Mouse (Mus musculus) lung, adult 18-20 months (tissue): Measurements from ENCODE around the gene Espnl.

Experiments used
- DNase-seq, 2 experiments: peaks; one replicate each; pipeline ENCODE4 v3.0.0; 2022; ENCODE audit warnings: mixed read lengths in 2 of 2

Espnl gene

DNA sequence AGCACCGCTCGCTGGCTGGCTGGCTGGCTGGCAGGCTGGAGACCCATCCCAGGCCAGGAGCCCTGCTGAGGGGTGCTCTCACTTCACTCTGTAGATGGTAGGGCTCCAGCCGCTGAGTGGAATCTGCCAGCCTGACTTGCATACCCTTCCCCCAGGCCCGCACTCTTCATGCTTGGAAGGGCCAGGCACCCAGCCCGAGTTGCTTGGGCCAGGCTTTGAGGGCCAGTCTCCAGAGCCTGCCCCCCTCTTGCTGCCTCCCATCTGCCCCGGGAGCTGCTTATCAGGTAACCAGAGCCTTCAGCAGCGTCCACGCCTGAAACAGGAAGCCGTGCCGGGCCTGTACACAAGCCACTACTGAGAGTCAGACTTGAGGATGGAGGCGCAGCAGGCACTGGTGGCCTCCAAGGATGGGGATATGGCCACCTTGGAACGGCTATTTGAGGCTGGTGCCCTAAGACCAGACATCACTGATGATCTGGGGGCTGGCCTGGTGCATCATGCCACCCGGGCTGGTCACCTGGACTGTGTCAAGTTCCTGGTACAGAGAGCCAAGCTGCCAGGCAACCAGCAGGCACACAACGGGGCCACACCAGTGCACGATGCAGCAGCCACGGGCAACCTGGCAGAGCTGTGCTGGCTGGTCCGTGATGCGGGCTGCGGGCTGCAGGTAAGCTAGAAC is at the start of gene Espnl:
Gene Espnl, plus strand, starts transcription at position 316 of the 679 bp plus-strand sequence.
- no peak for DNase-seq

DNA sequence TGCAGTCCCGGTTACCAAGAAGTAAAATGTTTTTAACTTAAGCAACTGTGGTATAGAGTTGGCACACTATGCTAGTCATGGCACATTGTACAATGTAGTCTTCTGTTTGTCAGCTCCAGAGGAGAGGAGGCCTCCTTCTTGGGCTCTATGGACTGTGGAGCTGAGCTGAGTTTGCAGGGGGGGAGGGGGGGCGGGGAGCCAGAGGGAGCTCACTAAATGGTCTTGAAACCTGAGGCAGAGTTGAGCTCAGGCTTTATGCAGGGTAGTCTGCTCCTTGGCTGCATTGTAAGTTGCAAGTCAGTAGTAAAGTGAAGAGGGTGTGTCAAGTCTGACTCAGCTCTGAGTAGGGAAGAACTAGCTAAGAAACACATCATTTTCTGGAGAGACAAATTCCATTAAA is 49.6 kb upstream of the Espnl start:
- DNase-seq: no peak

DNA sequence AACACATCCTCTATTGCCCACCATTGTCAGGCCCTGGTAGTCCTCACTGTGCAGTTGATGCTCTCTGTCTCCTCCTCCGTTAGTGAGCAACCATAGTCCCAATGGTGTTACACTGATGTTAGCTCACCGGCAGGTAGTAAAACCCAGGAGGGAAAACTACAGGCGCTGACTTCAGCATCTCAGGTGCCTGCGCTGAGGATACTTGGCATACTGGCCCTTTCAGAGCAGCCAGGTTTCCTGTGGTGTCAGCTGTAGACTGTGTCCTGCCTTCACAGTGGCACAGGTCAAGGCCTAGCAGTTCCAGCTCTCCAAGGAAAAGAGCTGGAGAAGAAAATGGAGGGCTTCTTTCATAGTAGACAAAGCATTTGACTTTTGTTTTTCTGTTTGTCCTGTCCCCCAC is 45.3 kb upstream of the Espnl start:
- no peak for DNase-seq

DNA sequence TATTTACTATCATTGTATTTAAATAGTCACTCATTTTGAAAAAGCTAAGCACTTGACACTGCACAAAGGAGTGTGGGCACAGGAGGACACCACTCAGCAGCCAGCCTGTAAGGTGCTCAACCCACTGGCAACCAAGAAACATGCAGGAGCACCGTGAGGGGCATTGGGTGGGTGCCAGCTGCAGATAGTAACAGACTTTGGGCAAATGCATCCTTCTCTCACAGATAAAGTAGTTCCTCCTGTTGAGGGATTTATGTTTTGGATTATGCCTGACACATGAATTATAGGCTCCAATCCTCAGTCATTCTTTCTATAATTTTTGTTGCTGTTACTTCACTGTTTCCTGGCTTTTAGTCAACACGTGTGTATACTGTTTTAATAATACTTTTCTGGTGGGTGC is 44.4 kb upstream of the Espnl start:
- DNase-seq: no peak

DNA sequence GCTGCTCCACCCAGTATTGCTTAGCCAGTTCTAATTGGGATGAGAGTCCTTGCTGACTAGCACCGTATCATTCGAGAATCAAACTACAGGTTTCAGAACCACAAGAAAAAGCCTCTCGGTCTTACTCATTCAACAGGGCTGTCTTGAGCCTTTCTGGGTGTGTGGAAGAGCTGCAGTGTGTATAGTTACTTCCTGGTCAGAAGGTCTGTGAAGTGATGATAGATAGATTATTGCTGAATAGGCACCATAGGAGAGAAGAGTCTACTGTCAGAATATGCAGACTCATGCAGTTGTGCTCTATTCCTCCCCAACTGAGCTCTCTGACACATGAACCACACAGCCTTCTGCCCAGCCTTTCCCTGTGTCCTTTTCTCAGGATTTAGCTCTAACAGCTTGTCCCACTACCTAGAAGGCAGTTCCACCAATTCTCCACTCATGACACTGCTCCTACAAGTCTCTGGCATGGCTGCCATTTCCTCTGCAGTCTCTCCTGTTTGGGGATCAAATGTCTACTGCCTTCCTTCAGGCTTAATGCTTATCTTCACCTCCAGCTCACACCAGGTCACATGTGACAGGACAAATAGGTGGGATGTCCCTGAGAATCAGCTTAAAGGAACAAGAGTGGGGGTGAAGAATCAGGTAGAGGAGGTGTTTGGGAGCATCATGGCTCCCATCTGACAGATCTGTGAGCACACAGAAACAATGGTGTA is 43.3 kb upstream of the Espnl start:
- no peak for DNase-seq

DNA sequence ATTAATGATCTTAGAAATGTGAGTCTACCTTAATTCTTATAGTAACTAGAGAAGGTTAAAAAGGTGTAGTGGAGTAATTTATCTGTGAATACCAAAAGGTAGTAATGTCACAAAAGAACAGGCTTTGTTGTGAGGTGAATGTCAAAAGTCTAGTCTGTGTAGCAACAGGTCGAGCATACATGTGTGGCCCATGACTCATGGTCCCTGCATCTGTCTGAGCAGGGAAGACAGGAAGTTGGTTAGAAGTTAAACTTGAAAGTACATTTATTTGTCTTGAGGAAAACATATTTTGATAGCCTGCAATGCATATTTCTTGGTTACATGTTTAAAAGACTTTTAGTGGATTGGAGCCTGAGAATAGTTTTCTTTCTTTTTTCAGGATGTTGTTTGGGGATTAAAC is 42.7 kb upstream of the Espnl start:
- no peak for DNase-seq

DNA sequence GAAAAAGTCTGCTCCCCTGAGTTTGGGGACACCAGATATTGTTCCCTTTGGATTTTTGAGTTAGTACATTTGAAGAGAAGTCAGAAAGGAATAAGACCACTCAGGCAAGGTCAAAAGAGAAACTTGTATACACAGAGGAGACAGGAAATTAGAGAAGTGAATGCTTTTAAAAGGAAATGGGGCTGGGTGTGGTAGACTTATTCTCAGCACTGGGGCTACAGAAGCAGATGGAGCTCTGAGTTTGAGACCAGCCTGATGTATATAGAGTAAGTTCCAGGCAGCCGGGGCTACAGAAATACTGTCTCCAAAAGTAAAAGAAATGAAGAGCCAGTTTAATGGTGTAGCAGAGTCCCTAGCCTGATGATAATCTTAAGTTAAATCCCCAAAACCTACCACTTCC is 39.3 kb upstream of the Espnl start:
- no peak for DNase-seq

DNA sequence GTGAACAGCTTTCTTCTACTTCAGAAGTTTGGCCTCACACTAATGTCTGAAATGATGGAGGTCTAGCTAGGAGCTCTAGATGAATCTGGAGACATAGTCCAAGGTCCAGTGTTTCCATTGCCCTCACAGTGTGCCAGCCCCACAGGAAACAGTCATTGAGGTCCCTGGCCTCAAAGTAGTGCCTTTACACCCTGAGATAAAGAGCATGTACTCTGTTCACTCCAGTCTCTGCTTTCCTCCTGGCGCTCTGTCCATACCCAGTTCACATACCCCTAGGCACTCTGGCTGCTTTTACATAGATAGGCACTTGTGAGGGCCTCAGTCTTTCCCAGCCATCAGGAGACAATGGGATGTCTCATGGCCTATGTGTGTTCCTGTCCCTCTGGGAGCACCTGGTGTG is 32.5 kb upstream of the Espnl start:
- no peak for DNase-seq

DNA sequence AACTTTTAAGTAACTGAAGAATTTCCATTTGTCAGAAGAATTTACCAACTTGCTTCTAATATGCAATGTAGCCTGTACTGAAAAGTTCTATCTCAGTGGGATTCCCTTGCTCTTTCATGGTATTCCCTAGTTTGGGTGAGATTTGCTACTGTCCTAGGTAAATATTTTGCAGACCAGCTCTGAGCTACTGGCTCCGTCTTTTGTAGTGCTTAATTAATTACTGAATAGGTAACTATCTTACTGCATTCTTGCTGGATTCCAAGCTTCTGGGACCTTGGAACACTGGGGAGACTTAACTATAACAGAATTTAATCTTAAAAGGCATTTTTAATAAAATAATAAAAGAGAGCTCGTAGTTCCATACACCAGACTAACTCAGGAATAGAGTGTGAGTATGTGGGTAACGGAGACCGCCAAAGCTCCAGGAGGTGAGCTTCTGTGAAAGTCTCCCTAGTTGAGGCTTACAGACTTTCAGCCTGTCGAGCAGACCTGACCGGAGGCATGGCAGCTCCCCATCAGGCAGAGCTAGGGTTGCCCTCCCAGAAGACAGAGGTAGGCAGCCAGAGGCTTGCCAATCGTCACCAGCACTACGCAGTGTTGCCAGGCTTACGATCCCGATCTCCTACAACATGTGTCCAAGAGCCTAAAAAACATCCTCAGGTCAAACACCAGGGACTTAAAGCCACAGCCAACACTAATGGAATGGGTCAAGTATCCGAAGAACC is 29.6 kb upstream of the Espnl start:
- no peak for DNase-seq

DNA sequence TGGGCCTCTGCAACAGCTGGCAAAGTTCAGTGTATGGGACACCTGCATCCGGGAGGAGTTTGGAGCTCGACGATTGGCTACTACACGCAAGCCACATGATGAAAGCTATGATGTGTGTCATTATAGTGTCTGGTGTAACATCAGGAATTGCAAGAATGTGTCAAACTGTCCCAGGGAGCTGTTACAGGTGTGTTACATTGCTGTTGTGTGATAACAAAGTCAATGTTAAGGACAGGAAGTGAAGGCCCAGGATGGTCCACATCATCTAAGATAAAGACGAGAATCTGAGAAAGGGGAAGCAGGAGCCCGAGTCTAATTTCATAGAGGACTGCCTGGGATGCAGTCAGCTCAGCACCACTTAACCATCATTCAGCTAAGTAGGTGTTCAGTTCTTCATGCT is 26.3 kb upstream of the Espnl start:
- DNase-seq: no peak

DNA sequence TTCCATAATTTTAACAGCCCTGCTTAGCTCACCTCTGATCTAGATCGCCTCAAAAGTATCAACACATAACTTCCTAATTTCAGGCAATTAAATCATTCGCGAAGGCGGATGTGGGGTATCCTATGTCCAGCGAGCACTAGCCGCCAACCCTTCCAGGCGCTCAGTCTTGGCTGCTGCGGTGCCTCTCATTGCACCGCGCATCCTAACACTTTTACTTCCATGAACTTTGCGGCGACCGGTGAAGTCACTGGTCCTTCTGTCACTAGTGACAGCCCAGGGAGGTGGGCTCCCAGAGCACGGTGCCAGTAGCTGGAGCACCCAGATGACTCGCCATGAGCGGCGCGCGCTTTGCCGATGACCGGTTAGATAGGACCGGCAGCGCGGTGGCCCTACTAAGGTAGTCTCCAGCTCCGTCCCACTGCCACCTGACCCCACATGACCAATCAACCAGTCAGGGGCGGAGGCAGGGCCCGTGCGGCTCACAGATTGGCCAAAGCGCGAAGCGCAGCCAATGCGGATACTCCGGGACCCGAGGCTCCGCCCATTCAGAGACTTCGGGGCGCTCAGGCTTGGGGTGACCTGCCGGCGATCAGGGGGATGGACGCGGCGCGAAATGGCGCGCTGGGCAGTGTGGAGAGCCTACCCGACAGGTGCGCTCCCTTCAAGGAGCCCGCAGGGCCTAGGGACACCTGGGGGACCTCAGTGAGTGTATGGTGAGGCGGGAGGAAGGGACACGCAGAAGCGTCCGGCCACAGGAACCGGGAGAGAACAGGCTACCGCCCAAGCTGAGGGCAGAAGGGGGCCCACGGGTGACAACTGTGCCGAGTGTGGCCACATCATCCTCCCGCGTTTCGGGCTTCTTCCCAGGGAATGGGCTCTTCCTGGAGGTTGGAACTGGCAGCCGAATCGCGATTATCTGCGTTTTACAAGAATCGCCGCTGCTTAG is 23.8 kb upstream of the Espnl start, which contains the start of gene Scly:
Gene Scly, plus strand, starts transcription at position 540 of the 946 bp plus-strand sequence.
- DNase-seq: peak; percentile 96 to 97

DNA sequence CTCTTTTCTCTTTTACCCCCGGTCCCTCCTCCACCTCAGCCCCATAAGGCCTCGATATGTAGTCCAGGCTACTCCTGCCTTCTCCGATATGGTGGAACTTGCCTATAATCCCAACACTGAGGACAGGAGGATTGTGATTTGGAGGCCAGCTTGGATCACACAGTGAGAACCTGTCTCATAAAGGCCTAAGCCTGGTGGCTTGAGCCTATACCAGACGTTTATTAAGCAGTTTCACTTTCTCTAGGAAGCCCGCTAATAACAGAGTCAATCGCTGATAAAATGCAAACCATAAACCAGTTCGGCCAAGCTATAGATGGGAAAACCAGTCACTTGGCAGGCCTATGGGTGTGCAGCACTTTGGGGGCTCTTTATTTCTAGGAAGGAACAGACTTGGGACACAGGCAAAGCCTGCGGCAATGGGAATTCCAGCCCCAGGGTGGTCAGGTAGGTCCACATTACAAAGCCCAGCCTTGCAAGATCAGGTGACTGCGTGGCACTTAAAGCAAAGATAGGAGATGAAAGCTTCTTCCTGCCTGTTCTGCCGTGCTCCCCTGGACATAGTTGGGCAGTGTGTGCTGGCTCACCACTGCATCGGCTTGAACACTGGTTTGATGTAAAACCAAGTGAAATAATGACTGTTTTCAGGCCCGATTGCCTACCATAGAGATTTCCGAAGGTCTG is 22.7 kb upstream of the Espnl start:
- DNase-seq: no peak

DNA sequence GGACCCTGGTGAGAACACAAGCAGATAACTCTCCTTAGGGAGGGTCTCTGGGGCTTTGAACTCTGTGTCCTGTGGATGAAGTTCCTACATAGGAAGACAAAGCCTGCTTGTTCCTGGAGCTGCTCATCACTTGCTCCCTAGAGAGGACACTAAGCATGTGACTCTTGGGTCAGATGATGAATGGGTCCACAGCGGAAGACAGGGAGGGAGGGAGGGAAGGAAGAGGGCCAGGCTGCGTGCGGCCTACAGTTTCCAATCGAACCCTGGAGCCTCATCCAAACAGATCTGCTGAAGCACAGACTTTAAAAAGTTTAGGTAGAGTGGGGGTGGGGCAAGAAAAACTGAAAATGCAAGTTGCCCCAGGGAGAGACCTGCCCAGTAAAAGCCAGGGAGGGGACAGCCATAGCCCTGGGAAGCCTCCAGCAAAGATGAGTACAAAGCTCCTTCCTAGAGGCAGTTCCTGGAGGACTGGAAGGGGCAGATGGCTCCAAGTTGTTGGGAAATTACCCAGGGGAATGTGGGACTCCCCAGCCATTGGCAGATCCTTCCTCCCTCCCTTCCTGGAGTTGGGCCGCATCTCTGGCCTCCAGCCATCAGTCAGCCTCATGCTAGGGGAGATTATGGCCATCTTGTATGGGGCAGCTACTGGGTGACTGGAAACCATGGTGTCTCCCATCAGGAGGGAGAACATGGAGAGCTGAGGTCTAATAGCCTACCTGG is 22.0 kb upstream of the Espnl start:
- peak; percentile 28 to 50 for DNase-seq

DNA sequence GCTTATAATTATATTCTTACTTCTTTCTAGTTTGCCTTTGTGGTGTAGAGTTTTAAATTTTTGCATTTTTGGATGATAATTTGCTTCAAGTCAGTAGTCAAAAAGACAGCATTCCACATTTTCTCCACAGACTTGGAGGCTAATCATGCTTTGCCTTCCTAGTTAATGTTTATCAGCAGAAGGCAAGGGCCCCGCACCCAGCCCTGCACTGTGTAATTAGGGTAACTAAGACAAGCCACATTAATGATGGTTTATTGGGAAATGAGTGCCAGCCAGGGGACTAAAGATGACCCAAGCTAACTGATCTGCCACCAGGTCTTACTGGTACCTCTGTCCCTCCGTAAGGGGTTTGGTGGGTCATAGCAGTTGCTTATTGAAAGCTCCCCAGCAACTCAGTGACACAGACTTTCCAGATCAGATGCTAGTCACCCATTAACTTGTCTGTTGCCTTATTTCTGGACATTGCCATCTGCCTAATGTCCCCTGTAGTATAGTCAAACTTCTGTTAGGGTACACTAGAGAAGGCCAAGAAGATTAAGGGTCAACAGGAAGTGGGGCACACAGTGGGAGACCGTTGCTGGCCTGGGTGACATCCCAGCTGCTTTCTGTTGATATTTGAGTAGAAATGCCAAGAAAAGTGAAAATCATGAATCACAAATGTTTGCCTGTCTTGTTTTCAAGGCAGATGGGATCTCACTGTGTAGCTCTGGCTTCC is 20.5 kb upstream of the Espnl start:
- peak in 1 of 2 experiments; percentile 17 for DNase-seq

DNA sequence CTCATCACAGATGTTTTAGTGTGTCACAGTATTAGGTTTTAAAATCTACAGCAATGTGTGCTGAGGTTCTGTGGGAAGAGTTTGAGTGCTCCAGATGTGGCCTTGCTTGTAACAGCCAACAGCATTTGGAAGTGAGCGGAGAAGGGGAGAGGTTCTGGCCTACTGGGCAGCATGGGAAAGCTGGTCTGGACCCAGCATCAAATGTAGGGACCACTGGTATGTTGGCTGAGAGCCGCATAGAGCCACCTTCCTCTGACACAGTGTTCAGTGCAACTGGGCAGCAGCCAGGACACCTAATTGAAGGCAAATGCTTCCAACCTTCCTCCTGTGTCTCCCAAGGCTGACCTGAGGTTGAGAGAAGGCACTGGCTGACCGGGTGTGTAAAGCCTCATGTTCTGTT is 19.9 kb upstream of the Espnl start:
- DNase-seq: peak in 1 of 2 experiments; percentile 28

DNA sequence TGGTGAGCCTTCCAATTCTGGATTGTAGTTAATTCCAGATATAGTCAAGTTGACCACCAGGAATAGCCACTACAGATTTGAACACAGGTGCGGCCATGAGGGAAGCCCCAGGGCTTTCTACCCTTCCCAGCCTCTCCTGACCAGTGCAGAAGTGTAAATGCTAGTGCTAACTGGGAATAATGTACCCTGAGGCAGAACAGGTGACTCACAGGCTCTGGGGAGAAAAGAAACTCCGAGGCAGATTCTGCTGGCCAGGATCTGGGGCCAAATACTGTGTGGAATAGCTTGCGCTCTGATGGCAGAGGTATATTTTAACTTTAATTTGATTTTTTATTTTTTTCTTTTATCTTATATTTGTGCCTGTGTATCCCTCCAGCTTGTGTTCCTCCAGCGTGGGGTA is 17.3 kb upstream of the Espnl start:
- no peak for DNase-seq

DNA sequence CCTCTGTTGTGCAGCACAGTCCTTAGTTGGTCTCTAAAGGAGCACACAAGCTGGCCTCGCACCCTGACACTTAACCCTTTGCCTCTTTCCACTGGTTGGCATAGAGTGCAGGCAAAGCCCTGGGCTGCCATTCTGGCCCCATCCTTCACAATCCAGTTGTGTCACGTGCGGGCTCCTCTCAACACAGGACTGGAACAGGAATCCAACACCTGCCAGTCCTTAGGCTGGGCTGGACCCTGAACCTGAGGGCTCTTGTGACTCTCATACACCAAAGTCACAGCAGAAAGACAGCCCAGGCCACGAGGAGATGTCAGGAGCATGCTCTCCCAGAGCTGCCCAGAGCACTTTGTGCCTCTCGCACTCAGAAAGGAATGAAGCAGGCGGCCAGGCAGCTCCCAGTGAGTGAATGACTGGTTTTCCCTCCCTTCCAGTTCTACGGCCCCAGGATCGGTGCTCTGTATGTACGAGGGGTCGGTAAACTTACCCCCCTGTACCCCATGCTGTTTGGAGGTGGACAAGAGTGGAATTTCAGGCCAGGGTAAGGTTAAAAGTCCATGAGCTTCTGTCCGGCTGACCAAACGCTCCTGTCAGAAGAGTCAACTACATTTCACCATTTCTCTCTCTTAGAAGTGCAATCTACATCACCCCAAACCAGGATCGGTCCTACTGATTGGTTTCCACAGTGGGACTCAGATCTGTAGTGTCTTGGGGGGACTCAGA is 12.3 kb upstream of the Espnl start:
- DNase-seq: no peak

DNA sequence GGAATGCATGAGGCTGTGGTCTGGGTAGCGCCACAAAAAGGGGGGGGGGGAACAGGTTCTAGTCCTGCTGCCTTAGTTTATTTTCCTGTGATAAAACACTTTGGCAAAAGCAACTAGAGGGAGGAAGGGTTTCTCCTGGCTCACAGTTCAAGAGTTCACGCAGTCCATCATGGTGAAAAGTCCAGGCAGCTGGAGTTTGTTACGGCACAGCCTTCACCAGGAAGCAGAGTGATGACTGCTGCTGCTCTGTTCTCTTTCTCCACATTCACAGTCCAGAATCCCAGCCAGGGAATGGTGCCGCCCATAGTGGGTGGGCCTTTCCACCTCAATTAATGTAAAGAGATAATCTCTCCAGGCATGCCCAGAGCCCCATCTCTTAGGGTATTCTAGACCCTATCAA is 9.6 kb upstream of the Espnl start:
- peak in 1 of 2 experiments; percentile 17 for DNase-seq

DNA sequence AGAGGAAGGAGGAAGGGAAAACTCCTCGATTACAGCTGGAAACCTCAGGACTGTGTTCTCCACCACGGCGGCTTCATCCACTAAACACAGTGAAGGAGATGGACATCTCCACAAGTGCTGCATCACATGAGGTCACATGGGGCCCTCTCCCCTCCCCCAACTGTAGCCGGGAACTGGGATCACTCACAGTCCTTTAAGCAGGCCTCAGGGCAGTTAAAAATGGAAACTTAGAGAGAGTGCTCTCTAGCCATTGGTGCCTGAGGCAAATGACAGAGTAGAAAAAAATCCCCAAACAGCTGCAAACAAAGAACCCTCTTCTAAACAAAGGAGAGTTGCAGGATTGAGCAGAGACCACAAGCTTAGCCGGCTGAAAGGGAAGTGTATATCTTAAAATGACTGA is 8.6 kb upstream of the Espnl start:
- no peak for DNase-seq

DNA sequence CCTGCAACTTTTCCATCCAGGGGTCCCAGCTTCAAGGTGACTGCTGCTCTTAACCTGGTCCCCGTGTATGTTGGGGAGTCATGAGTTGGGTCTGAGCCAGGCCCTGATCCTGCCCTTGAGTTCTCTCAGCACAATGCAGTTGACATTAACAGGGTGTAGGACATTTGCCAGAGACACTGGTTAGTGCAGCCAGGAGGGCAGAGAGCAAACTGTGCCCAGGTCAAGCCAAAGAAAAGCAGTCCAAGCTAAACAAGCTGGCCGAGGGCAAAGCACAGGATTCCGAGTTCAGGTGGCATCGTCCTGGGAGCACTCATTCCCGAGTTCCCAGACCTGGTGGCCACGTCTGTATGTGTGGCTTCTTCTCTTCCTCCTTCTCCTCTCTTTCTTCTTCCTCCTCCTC is 4.2 kb upstream of the Espnl start:
- DNase-seq: no peak
